Mouse (Mus musculus) urinary bladder, postnatal 0 days (tissue): Measurements from ENCODE around the gene Plekha1. TPM values are rescaled to one million over a fixed set of nuclear protein-coding genes. Genes with fewer than 3 reads are reported as not detected.

Source experiments
- microRNA-seq: library from miRNA; unstranded; fragments of <30 nt; microRNA quantifications from one replicate; pipeline ENCODE4, GENCODE M21; 2016
- polyA plus RNA-seq: library from polyadenylated mRNA; unstranded; fragments of >200 nt; fragmentation: Nextera tagmentation; extraction: Ambion mirVana; gene quantifications from 2 replicates; pipeline ENCODE4 v1.2.1, GENCODE M21; 2015

Plekha1 gene
- 28.2 and 33.8 TPM in 2 replicates for polyA plus RNA-seq

DNA sequence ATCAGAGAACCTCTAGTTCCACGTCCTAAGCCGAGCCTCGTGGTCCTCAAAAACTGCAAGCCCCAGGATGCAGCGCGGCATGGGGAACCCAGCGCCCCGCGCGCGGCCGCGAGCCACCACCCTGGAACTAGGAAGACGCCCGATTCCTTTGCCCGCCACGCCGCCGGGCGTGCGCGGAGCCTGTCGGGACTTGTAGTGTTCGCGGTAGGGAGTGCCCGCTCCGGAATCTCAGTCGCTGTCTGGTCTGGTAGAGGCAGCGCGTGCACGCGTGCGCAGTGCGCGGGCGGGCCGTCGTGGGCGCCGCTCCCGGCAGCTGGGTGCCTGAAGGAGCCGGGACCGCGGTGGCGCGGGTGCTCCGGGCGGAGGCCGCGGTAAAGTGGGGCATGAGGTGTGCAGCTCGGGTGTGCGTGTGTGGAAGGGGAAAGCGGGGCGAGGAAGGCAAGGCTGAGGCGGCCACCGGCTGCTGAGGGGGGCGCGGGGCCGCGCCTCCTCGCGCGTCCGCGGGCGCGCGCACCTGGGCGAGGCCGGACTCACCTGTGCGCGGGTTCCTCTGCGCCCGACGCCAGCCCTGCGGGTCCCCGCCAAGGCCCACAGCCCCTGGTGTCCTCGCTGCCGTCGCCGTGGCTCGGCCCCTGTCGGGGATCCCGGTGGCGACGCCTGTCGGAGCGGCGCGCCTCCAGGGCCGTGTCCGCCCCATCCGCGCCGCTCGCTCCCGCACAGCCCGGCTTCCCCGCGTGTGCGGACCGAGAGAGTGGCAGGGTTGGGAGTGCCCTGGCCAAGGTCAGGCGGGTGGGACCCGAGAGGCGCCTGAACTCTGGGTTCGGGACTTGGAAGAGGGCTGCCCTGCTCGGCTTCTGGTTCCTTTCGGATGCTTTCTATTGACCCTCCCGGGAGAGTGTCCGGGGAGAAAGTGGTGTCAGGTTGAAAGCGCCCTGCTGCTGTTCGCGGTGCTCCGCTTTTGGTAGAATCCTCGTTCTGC, at the start of gene Plekha1:
Gene Plekha1 (plus strand): TSS at position 144 of the 979 bp plus-strand sequence.

GRCm38 (mm10) chr7:130935793-130936471, 70.4 kb downstream of the Plekha1 start, which contains the start of gene Htra1:
TSS of gene Htra1 (plus strand) at chr7:130936111.

Small RNAs within 50 kb of the gene (microRNA-seq; reads per million reads assigned to microRNA genes)
- 0.93 reads per million for gene Mir7061

Other genes starting within 250 kb of the Plekha1 start
- gene Btbd16, start 91.7 kb upstream of the Plekha1 start, polyA plus RNA-seq = not detected in 2 replicates
- 81.0 and 112 TPM in 2 replicates for gene Htra1, start 70.4 kb downstream of the Plekha1 start, polyA plus RNA-seq
- not detected in 2 replicates for gene Dmbt1, start 166.3 kb downstream of the Plekha1 start, polyA plus RNA-seq